Mouse (Mus musculus): ENCODE data around the gene Psat1. TPM values are rescaled to one million over a fixed set of nuclear protein-coding genes. Genes with fewer than 3 reads are reported as not detected.

Gene Psat1
- under 1 TPM; 0.78 to 0.82 TPM for total RNA-seq (2021)
- long read RNA-seq, experiment 1: 0 reads
- long read RNA-seq, experiment 2, partial matches to known transcripts: 0 of 2 reads
- long read RNA-seq, experiment 2, other reads (novel, unspliced or antisense): 0 of 2 reads

DNA sequence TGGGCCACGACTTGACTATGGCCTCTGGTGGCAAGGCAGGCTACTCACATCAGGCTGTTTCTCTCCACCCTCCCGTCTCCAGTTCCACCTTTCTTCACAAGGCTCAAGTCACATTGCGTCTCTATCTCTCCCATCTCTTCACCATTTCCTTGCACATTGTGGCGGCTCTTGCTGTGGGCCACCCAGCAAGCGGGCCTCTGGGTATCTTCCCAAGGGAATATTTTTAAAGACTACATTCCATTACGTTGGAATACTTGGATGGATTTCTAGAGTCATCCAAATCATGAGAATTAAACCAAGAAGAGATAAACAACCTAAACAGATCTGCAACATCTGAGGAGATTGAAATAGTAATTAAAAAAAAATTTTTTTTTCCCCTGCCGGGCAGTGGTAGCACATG lies at the start of gene Psat1:
TSS of gene Psat1 (minus strand) at position 101 of the 400 bp plus-strand sequence.
- intact Hi-C loops (cut with DNase I): no loop called here
- no peak for DNase-seq
- no peak for TF ChIP-seq CTCF (IDR thresholded peaks at IDR 0.05)
- Histone ChIP-seq H3K27ac (no peak within 1 kb of the TSS), H3K4me3 (no peak within 1 kb of the TSS)

DNA sequence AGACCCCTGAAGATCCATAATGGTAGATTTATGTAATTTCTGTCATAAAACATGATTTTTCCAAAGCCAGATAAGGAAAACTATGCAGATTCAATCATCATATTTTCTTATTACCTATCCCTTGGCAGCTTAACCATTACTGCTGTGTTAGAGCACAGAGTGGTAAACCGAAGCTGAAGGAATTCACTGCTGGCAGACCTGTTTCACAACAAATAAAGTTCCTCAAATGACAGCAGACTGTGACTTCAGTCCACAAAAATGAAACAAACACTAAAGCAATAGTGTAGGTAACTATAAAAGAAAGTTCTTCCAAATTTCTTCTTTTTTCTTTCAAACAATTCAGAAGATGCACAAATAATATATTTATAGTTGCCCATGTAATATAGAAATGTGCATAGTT lies 43.0 kb upstream of the Psat1 start:
- no peak for TF ChIP-seq CTCF (IDR thresholded peaks at IDR 0.05)
- H3K4me3 ChIP-seq: no peak overlapping the region
- no peak overlapping the region for H3K27ac ChIP-seq
- no peak for DNase-seq
- intact Hi-C loops (cut with DNase I): no loop called here

DNA sequence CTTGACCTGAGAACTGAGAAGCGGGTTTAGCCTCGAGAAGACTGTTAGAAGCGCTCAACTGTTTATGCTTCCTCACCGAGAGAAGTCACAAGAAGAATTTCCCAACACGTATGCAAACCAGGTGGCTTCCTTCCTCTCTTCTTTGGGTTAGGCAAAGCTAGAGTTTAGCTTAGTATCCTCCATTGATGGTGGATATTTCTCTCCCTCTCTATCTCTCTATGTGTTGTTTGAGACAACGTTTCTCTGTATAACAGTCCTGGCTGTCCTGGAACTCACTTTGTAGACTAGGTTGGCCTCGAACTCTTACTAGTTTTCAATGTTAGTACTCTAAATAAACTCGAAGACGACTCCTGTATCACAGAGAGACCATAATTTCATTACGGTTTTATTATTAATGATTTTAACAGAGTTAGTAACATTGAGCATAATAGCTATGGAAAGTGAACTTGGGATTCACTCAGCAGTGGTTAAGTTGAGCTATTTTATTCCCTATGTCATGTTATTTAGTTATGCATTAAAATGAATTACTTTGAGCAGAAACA lies 38.1 kb upstream of the Psat1 start:
- peak overlapping the region; percentile 78 for H3K4me3 ChIP-seq
- intact Hi-C loops (cut with DNase I): no loop called here
- peak overlapping the region; percentile 93 for H3K27ac ChIP-seq
- DNase-seq: no peak
- no peak for TF ChIP-seq CTCF (IDR thresholded peaks at IDR 0.05)

DNA sequence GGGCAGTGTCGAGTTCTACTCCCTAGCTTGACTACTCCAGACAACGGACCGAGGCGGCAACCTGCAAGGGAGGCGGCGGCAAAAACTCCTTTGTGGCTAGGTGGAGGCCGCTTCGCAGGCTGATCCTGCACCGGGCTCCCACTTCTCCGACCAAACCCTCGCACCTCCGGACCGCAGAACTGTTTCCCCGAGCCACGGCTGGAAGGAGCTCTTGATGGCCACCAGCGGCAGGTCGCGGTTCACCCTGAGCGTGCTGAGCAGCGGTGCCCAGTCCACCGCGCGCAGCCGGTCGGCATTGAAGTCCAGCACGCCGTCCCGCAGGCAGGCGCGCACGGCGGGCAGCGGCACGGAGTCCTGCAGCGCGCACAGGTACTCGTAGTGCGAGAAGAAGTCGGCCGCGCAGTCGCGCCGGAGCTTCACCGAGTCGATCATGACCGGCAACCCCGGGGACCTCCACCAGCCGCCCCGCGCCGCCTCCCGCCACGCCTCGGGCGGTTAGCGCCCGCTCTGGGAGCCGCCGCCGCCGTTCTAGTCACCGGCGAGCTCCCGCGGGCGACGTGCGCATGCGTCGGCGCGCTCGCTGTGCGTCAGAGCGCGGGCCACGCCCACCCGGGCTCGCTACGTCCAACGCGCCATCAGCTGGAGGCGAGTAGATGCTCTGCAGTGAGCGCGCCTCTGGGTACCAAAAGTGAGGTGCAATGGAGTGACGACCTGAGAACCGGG lies 37.5 kb upstream of the Psat1 start, which contains the start of gene Cep78:
TSS of gene Cep78 (minus strand) at position 541 of the 723 bp plus-strand sequence.
- peak within 1 kb of the TSS; percentile 78 for H3K4me3 ChIP-seq
- peak; percentile 94 for DNase-seq
- intact Hi-C loops (cut with DNase I): loop anchor here (5.0 kb wide), 1 partner anchor 117 kb away; no protein-coding TSS in a partner anchor
- H3K27ac ChIP-seq: peak within 1 kb of the TSS; percentile 93
- TF ChIP-seq CTCF (IDR thresholded peaks at IDR 0.05): peak; percentile 25; the same call in 1 of the 2 replicates

DNA sequence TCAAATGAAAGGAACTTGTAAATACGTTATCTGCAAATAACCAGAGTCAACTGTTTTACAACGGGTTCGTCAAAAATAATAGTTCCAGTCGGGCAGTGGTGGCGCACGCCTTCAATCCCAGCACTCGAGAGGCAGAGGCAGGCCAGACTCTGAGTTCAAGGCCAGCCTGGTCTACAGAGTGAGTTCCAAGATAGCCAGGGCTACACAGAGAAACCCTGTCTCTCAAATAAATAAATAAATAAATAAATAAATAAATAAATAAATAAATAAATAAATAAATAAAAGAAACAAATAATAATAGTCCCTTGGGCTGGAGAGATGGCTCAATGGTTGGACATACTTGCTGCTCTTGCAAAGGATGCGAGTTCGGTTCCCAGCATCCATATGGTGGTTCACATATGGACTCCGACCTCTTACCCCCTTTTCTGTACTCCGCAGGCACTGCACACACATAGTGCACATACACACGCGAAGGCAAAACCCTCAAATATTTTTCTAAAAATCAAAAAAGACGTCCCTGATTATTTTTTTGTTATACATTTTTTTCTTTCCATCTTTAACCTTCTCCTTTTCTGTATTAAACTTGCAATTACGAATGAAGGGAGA lies 36.7 kb upstream of the Psat1 start:
- Histone ChIP-seq H3K4me3 (peak overlapping the region; percentile 78), H3K27ac (peak overlapping the region; percentile 93)
- DNase-seq: no peak
- TF ChIP-seq CTCF (IDR thresholded peaks at IDR 0.05): no peak
- intact Hi-C loops (cut with DNase I): loop anchor here (5.0 kb wide), 1 partner anchor 117 kb away; no protein-coding TSS in a partner anchor

DNA sequence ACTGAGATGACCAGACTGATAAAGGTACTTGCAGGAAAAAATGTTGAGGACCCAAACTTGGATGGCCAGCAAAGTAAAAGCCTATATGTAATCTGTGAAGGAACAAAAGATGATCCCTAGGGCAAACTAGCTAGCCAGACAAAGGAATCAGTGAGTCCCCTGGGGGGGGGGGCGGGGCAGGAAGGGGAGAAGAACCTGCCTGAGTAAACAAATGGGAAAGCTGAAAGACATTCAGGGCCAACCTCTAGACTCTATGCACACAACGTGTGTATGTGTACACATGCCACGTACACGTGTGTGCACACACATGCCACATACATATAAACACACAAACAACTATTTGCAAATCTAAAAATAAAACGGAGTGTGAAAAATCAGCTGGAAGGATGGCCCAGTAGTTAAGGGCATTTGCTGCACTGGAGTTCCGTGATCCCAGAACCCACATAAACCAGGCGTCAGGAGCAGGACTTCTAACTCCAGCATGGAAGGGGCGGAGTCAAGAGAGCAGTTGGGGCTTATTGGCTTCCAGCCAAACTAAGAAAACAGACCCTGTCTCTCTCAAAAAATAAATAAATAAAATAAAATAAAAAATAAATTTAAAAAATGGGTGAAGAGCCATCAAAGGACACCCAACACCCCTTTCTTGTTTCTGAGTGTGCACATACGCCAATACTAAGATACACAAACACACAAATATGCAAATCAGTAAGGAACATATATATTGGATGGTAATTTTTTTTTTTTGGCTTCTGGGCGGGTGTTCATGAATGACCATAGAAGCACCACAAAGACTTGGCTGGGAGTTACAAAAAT lies 36.0 kb upstream of the Psat1 start:
- intact Hi-C loops (cut with DNase I): loop anchor here (5.0 kb wide), 1 partner anchor 116 kb away; no protein-coding TSS in a partner anchor
- no peak for TF ChIP-seq CTCF (IDR thresholded peaks at IDR 0.05)
- DNase-seq: no peak
- H3K4me3 ChIP-seq: no peak overlapping the region
- H3K27ac ChIP-seq: no peak overlapping the region

DNA sequence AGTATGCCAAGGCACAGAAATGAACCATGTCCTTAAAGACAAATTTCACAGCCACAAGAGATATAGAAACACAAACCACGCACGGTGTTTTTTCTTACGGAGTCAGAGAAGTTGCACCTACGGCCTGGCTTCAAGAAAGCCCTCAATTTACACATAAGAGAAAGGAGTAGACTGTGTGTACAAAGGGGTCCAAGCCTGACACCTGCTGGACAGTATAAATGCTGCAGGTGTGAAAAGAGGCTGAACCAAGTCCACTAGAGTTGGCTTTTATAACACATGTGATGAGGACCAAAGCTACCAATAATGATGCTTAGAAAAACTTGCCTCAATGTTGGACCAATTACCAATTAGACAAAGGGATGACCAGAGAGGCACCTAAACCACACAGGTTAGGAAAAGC lies 34.7 kb upstream of the Psat1 start:
- Histone ChIP-seq H3K4me3 (no peak overlapping the region), H3K27ac (no peak overlapping the region)
- DNase-seq: peak; percentile 42
- intact Hi-C loops (cut with DNase I): loop anchor here (5.0 kb wide), 1 partner anchor 115 kb away; no protein-coding TSS in a partner anchor
- TF ChIP-seq CTCF (IDR thresholded peaks at IDR 0.05): peak; percentile 77

DNA sequence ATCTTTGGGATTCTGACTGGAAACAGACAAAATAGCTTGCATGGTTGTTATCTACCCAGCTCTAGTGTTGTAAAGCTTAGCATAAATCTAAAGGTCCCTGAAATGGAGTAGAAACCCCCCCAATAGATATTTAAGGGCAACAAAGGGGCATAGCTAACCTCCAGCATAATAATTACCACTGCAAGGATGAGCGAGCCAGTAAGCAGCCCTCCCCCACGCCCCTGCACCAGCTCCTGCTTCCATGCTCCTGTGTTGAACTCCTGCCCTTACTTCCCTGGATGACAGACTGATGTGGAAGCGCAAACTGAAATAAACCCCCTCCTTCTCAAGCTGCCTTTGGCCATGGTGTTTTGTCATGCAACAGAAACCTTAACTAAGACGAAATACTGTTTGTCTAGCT lies 26.2 kb upstream of the Psat1 start:
- DNase-seq: no peak
- no peak for TF ChIP-seq CTCF (IDR thresholded peaks at IDR 0.05)
- intact Hi-C loops (cut with DNase I): no loop called here
- Histone ChIP-seq H3K27ac (no peak overlapping the region), H3K4me3 (no peak overlapping the region)

DNA sequence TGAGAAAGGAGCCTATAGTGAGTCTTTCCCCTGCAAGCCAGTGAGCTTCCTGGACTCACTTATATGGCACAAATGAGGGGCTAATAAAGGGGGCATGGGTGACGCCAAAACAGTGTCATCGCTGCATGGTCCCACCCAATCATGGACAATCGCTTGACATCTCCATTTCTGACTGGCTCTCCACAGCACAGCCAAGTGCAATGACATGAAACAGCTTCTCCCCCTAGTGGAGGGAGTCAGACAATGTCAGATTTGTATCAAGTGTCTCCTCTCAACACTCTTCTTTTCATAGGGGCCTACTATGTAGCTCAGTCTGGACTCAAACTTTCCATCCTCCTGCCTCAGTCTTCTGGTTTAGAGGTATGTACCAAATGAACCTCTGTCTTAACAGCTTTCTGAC lies 17.9 kb upstream of the Psat1 start:
- Histone ChIP-seq H3K4me3 (no peak overlapping the region), H3K27ac (no peak overlapping the region)
- DNase-seq: no peak
- intact Hi-C loops (cut with DNase I): loop anchor here (5.0 kb wide), 1 partner anchor 98 kb away; no protein-coding TSS in a partner anchor
- peak; percentile 71 for TF ChIP-seq CTCF (IDR thresholded peaks at IDR 0.05)

DNA sequence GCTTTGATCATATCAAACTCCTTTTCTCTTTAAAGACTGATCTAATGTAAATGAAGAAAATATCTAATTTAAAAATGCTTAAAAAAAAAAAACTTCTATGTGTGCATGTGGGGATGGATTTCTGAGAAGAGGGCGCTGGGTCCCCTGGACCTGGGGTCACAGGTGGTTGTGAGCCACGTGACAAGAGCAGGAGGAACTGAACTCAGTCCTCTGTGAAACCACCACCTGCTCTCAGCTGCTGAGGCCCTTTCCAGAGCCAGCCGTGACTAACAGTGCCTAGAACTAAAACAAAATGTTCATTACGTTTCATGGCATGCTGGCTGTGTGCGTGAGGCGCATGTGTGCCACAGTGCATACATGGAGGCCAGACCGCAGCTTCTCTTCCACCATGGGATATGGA lies 17.4 kb upstream of the Psat1 start:
- DNase-seq: no peak
- no peak for TF ChIP-seq CTCF (IDR thresholded peaks at IDR 0.05)
- intact Hi-C loops (cut with DNase I): no loop called here
- Histone ChIP-seq H3K4me3 (no peak overlapping the region), H3K27ac (no peak overlapping the region)

DNA sequence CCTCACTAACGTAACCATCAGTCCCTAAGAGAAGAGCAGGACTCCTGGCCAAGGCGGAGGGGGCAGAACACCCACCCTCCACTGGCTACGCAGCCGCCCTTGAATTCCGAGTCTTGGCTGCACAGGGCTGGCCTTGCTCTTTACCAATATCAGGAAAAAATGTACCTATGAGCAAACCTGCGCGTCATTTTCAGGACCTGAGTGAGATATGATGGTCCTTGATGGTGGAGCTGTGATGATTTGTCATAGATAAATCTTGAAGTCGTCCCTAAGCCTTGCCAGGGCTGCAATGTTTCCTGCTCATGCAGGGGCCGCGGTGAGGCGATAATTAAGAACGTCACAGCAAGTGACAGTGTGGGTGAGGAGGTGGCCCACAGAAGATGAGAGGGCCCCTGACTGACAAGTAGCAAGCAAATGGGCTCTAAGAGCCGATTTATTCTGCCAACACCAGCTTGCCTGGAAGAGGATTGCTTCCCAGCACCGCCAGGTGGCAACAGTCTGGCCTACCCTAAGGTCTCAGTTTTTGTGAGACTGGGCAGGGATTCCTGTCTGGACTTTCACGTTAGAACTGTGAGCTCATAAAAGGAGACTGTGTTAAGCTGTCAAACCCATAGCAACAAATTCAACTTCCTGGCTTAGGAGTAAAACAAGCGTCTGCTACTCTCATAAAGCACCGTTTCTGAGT lies 16.0 kb upstream of the Psat1 start:
- intact Hi-C loops (cut with DNase I): no loop called here
- TF ChIP-seq CTCF (IDR thresholded peaks at IDR 0.05): no peak
- Histone ChIP-seq H3K27ac (no peak overlapping the region), H3K4me3 (no peak overlapping the region)
- DNase-seq: no peak

DNA sequence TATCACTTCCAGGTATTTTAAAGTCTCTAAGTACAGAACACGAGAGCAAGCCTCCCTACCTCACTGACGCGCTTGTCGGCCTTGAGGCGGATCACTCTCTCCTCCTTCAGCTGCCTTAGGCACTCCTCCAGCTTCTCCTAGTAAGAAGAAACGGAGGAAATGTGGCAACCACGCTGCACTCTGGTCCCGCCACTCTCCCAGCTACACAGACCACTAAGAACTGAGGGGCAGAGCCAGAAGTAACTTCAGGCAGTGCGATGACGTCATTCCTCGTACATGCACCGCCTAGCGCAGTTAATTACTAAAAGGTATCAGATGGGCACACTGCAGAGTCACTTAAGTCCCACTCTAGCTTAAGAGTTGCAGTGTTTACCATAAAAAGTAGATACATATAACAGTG lies 15.2 kb upstream of the Psat1 start:
- no peak overlapping the region for H3K27ac ChIP-seq
- no peak overlapping the region for H3K4me3 ChIP-seq
- no peak for DNase-seq
- intact Hi-C loops (cut with DNase I): no loop called here
- TF ChIP-seq CTCF (IDR thresholded peaks at IDR 0.05): no peak
